Mouse (Mus musculus) liver, adult 2 months (tissue): ENCODE measurements around the gene Hs3st5. TPM values are rescaled to one million over a fixed set of nuclear protein-coding genes. Genes with fewer than 3 reads are reported as not detected.

Source experiments
- DNase-seq: peaks from one replicate; pipeline ENCODE4 v3.0.0-alpha.2; 2011; ENCODE audit warnings: low read depth, low spot score; ENCODE audit errors: extremely low read depth
- H3K27ac ChIP-seq: fragments of 200-500 bp; replicated peaks from 2 replicates; pipeline ENCODE4 v1.5.1; 2012; ENCODE audit warnings: low read depth, mild to moderate bottlenecking, control low read depth, inconsistent platforms, low read length; ENCODE audit not compliant: insufficient read depth
- H3K27me3 ChIP-seq: fragments of 200-500 bp; 2 replicates; pipeline ENCODE4 v1.6.1; 2012; ENCODE audit warnings: mild to moderate bottlenecking, moderate library complexity, low read length, inconsistent platforms; ENCODE audit not compliant: control insufficient read depth, insufficient read depth
- H3K36me3 ChIP-seq: fragments of 200-500 bp; 2 replicates; pipeline ENCODE4 v1.6.1; 2012; ENCODE audit warnings: low read length, inconsistent platforms; ENCODE audit not compliant: control insufficient read depth, insufficient read depth
- H3K4me1 ChIP-seq: fragments of 200-500 bp; 2 replicates; pipeline ENCODE4 v1.6.1; 2011; ENCODE audit warnings: low read length; ENCODE audit not compliant: control insufficient read depth, insufficient read depth
- H3K4me3 ChIP-seq: fragments of 200-500 bp; 2 replicates; pipeline ENCODE4 v1.5.1; 2011; ENCODE audit warnings: low read depth, mild to moderate bottlenecking, control low read depth, low read length, moderate library complexity; ENCODE audit not compliant: insufficient read depth
- H3K79me2 ChIP-seq: fragments of 200-500 bp; 2 replicates; pipeline ENCODE4 v1.6.1; 2012; ENCODE audit warnings: inconsistent platforms, mild to moderate bottlenecking, low read length, moderate library complexity; ENCODE audit not compliant: control insufficient read depth, insufficient read depth
- H3K9ac ChIP-seq: fragments of 200-500 bp; 2 replicates; pipeline ENCODE4 v1.6.1; 2012; ENCODE audit warnings: low read depth, mild to moderate bottlenecking, control low read depth, inconsistent platforms, low read length
- CTCF ChIP-seq: fragments of 200-500 bp; IDR thresholded peaks from 2 replicates; pipeline ENCODE4 v1.5.1; 2011; ENCODE audit warnings: low read depth, low read length, control low read depth
- POLR2A ChIP-seq: fragments of 200-500 bp; IDR thresholded peaks from 2 replicates; pipeline ENCODE4 v1.6.1; 2011; ENCODE audit warnings: low read length, control low read depth; ENCODE audit not compliant: insufficient read depth; ENCODE audit errors: extremely low read depth
- WGBS: fragments of 180-500 bp; shearing (Covaris S2); methylation state at CpG from one replicate; pipeline ENCODE4 v1.1.7; 2018; 5-methylcytosine and 5-hydroxymethylcytosine counted together
- polyA plus RNA-seq: library from polyadenylated mRNA; depleted of rRNA; stranded (reverse); fragments of >200 nt; gene quantifications from 2 replicates; pipeline ENCODE4 v1.2.3, GENCODE M21; 2012
- total RNA-seq: library from RNA; depleted of rRNA; stranded (reverse); fragments of >200 nt; gene quantifications from 2 replicates; pipeline ENCODE4 v1.2.3, GENCODE M21; 2014

Hs3st5 gene
- total and polyA plus RNA-seq, 2 experiments: not detected

DNA sequence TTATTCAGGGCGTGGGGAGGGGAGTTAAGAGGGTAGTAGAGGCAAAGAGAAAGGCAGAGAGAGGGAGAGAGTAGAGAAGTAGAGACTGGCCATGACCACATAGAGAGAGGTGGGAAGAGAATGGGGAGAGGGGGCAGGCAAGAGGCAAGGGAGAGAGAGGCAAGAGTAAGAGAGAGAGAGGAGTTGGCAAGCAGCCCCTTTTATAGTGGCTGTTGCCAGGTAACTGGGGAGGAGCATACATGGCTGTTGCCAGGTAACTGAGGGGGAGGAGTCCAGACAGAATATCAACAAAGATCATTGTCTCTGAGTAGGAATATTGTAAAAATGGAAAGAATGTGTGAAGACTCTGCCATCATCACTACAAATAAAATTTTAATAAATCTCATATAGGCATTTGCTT, 243.4 kb downstream of the Hs3st5 start:
- 55% methylated on average over 1 of the region's 1 CpGs for WGBS
- no peak for TF ChIP-seq POLR2A
- TF ChIP-seq CTCF: no peak
- H3K79me2 ChIP-seq: no peaks in the 10 kb centered on the region
- no peaks in the 10 kb centered on the region for H3K27me3 ChIP-seq
- no peak overlapping the region for H3K4me3 ChIP-seq
- H3K27ac ChIP-seq: no peak overlapping the region
- no peaks in the 10 kb centered on the region for H3K36me3 ChIP-seq
- H3K4me1 ChIP-seq: no peaks in the 10 kb centered on the region
- H3K9ac ChIP-seq: no peak overlapping the region
- DNase-seq: no peak

DNA sequence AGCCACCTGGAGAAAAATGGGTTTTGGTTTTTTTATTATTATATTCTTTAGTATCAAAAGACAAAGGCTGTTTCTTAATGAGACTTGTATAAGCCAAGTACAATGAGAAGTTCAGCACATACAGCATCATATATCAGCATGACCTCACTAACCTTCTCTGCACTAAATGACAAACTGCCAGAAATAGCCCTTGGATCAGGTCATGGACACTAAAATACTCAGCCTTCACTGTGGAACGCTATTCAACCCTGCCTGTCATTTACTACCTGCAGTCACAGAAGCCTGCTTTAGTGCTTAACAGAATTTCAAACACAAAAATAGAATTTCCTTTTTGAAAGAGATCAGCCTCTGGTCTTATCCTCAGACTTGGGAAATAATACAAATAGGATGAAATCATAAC, 247.9 kb downstream of the Hs3st5 start:
- Histone ChIP-seq H3K4me3 (no peak overlapping the region), H3K27me3 (no peaks in the 10 kb centered on the region), H3K9ac (no peak overlapping the region), H3K79me2 (no peaks in the 10 kb centered on the region), H3K36me3 (no peaks in the 10 kb centered on the region), H3K4me1 (no peaks in the 10 kb centered on the region), H3K27ac (no peak overlapping the region)
- WGBS: 79% methylated on average over 1 of the region's 1 CpGs
- TF ChIP-seq POLR2A (no peak), CTCF (no peak)
- no peak for DNase-seq

DNA sequence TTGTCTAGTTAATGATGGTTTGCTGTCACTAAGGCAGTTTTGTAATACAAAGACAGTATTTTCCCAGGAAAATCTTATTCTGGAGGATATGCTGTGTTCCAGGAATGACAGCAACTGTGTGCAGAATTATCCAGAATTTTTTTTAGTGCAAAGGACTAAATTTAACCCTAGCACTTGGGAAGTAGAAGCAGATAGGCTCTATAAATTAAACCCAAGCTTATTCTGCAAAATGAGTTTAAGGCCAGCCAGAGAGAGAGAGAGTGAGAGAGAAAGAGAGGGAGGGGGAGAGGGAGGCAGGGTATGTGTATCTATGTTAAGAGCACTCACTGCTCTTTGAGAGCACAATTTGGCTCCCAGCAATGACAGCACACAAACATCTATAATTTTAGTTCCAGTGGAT, 267.0 kb downstream of the Hs3st5 start:
- H3K27me3 ChIP-seq: no peaks in the 10 kb centered on the region
- no peaks in the 10 kb centered on the region for H3K4me1 ChIP-seq
- H3K27ac ChIP-seq: no peak overlapping the region
- no peaks in the 10 kb centered on the region for H3K79me2 ChIP-seq
- no peak for DNase-seq
- H3K4me3 ChIP-seq: no peak overlapping the region
- no peak overlapping the region for H3K9ac ChIP-seq
- H3K36me3 ChIP-seq: no peaks in the 10 kb centered on the region
- TF ChIP-seq POLR2A (no peak), CTCF (no peak)

DNA sequence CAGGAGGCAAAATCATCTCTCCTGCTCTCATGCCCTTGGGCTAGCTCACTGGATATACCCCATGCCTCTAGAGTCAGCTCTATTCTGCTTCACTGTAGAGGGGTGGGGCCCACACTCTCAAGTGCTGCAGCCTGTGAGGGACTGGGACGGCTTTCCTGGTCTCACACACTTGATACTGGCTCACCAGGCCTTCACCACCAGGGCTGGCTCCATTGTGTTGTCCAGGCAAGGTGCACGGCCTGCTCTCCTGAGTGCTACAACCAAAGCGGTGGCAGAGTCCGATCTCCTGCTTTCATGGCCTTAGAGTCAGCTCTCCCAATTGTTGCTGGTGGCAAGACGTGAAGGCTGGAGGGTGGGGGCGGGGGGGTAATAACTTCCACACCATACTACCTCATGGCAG, 268.3 kb downstream of the Hs3st5 start:
- H3K79me2 ChIP-seq: no peaks in the 10 kb centered on the region
- WGBS: 79% methylated on average over 6 of the region's 6 CpGs
- no peaks in the 10 kb centered on the region for H3K27me3 ChIP-seq
- DNase-seq: no peak
- H3K4me1 ChIP-seq: no peaks in the 10 kb centered on the region
- no peaks in the 10 kb centered on the region for H3K36me3 ChIP-seq
- no peak overlapping the region for H3K9ac ChIP-seq
- no peak for TF ChIP-seq POLR2A
- TF ChIP-seq CTCF: no peak
- H3K4me3 ChIP-seq: no peak overlapping the region
- H3K27ac ChIP-seq: no peak overlapping the region

DNA sequence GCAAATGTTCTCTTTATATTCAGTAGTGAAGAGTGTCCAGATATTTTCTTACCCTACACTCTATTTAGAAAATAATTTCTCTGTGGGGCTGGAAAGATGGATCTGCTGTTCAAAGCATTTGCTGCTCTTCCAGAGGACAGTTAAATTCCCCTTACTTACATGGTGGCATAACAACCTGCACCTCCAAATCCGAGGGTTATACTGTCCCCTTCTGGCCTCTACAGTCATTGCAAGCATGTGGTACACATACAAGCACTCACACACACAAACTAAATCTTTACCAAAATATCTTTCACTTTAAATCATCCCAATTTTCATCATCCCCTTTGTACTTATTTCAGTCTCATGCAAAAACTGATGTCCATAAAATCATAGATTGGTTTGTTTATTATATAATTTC, 275.0 kb downstream of the Hs3st5 start:
- 34% methylated on average over 1 of the region's 1 CpGs for WGBS

DNA sequence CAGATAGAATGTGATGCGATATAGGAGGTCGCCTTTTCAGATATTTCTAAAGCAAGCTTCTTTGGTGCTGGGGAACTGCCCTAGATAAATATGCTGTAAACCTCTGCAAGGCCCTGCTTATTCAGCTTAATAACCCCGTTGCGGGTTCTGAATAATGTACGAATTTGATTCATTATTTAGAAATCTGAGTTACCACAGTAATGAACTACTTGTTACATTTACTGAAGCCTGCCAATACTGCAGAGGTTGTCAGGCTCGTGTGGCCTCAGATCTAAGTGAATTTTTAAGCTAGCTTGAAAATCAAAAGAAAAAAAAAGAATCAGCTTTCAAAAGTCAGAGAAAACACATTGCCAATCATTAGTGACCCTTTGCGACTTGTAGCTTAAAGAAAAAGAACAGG, 280.4 kb downstream of the Hs3st5 start:
- no peak overlapping the region for H3K27ac ChIP-seq
- no peaks in the 10 kb centered on the region for H3K4me1 ChIP-seq
- 86% methylated on average over 7 of the region's 7 CpGs for WGBS
- no peaks in the 10 kb centered on the region for H3K27me3 ChIP-seq
- TF ChIP-seq POLR2A (no peak), CTCF (no peak)
- no peak overlapping the region for H3K4me3 ChIP-seq
- H3K9ac ChIP-seq: no peak overlapping the region
- no peak for DNase-seq
- H3K79me2 ChIP-seq: no peaks in the 10 kb centered on the region
- H3K36me3 ChIP-seq: no peaks in the 10 kb centered on the region

More for the DNA sequence above, 275.0 kb downstream of the Hs3st5 start:
- Histone ChIP-seq H3K4me3 (no peak overlapping the region), H3K27me3 (no peaks in the 10 kb centered on the region), H3K36me3 (no peaks in the 10 kb centered on the region), H3K79me2 (no peaks in the 10 kb centered on the region), H3K4me1 (no peaks in the 10 kb centered on the region), H3K9ac (no peak overlapping the region), H3K27ac (no peak overlapping the region)
- TF ChIP-seq CTCF: no peak
- TF ChIP-seq POLR2A: no peak
- DNase-seq: no peak
